Mouse (Mus musculus): ENCODE measurements around the gene Ankrd37. TPM values are rescaled to one million over a fixed set of nuclear protein-coding genes. Genes with fewer than 3 reads are reported as not detected.
A peak's percentile ranks its signal among the peaks of the same experiment; 100 is the strongest.

The Ankrd37 gene
- total and polyA plus RNA-seq, 2 experiments from 2014 or later, result 9.9 to 14.1 TPM

DNA sequence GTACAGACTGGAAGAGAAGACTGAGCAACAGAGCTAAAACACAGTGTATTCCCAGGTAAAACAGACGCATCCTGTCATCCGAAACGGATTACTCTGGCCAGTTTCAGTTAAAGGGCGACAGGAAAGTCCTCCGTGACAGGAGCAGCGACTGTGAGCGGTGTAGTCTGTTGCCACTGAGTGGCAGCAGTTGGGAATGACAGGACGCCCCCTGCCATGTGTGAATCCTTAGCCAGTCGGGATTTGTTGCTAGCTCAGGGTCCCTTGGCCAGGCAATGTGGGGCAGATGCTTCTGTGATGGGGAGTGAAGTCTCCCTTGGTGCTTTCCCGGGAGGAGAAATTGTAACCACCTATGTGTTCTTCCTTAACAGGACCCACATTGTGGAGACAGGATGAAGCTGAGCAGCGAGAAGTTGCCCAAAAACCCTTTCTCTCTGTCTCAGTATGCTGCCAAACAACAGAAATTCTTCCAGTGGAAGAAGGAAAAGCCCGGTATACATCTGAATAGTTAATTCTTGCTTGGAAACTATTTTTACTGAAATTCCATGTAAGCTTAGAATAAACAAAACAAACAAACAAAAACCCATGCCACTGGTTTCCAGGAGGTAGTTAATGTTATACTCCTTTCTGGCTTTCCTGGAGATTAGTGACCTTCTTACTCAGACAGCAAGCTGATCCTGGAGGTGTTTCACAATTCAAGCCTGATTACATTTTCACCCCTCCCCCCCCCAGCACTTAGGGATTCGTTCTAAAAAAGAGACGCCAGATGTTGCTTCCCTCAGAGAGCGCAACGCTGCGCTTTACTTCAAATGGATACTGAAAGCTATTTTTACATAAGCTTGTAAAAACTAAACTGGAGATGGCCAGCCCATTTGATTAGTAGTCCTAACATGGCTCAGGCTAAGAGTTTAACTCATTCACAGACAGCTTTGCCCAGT lies 5.5 kb upstream of the Ankrd37 start:
- Histone ChIP-seq H3K4me3 (ENCODE audit: low read length) (0 out of 2 replicates have a peak overlapping the region, but pooled peaks have one; percentile 3), H3K27ac (0 out of 2 replicates have a peak overlapping the region, but pooled peaks have one; percentile 36), H3K4me2 (ENCODE audit: low read depth, low read length) (peak overlapping the region; percentile 43), H3K4me1 (ENCODE audit: insufficient read depth, low read length) (no peaks in the 10 kb centered on the region), H3K27me3 (ENCODE audit: insufficient read depth, low read length) (no peaks in the 10 kb centered on the region), H3K9ac (replicated peaks; ENCODE audit: low read length) (0 out of 2 replicates have a peak overlapping the region, but pooled peaks have one; percentile 24), H3K9me3 (ENCODE audit: low read length) (no peaks in the 10 kb centered on the region), H3K36me3 (ENCODE audit: insufficient read depth, low read length) (no peaks in the 10 kb centered on the region)
- DNase-seq (ENCODE audit: low spot score) (peak; percentile 59), ATAC-seq (peak; percentile 66)
- peak; percentile 71 for TF ChIP-seq CTCF (IDR thresholded peaks at IDR 0.05; ENCODE audit: low read depth)
- 20% methylated on average over 17 of the region's 17 CpGs for WGBS

DNA sequence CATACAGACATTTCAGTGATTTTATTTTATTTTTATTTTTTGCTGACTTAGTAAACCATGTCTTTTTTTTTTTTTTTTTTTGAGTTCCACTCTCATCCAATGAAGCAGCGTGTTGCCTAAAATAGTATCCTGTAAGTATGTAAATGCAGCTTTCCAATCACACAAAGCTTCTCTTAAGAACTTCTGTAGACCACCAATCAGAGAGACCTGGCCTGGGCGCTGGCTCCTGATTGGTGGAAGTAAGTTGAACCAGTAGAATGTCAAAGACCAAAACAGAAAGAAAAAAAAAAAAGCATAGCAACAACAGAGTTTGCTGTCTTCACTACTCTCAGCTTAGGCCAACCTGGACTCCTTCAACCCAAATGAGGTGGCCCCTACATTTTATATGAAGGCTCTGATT lies 4.8 kb upstream of the Ankrd37 start:
- Histone ChIP-seq H3K36me3 (ENCODE audit: insufficient read depth, low read length) (no peaks in the 10 kb centered on the region), H3K4me1 (ENCODE audit: insufficient read depth, low read length) (no peaks in the 10 kb centered on the region), H3K27me3 (ENCODE audit: insufficient read depth, low read length) (no peaks in the 10 kb centered on the region), H3K4me3 (ENCODE audit: low read length) (0 out of 2 replicates have a peak overlapping the region, but pooled peaks have one; percentile 3), H3K27ac (0 out of 2 replicates have a peak overlapping the region, but pooled peaks have one; percentile 36), H3K9ac (replicated peaks; ENCODE audit: low read length) (no peak overlapping the region), H3K4me2 (ENCODE audit: low read depth, low read length) (peak overlapping the region; percentile 43), H3K9me3 (ENCODE audit: low read length) (no peaks in the 10 kb centered on the region)
- TF ChIP-seq CTCF (IDR thresholded peaks at IDR 0.05; ENCODE audit: low read depth), result no peak
- DNase-seq (ENCODE audit: low spot score), result peak; percentile 27
- ATAC-seq, result peak; percentile 56
- 55% methylated on average over 2 of the region's 2 CpGs for WGBS

DNA sequence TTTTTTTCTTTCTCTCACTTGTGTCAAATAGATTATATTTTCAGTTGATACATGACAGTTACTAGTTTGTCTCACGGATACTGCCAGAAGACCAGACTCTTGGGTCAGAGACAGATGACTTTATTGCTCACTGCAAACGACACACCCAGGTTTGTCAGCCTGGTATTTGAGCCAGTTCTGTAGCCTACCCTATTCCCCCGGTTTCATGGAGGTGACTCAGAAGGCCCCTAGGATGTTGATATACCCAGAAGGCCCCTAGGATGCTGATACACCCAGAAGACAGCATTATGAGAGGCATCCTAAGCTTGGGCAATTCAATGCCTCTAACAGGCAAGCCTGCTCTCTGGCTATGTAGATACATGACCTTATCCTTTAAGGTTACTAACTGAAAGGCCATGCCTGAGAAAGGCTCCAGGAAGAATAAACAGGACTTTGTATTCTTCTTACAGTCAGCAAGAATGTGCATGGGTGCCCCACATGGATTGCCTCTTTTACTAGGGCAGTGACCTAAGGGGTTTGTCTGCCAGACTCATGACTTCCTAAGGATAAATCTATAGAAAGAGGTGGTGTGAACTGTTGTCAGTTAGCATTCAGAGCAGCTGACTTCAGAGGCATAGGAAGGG lies 1.7 kb upstream of the Ankrd37 start:
- no peaks in the 10 kb centered on the region for H3K27me3 ChIP-seq (ENCODE audit: insufficient read depth, low read length)
- no peak overlapping the region for H3K9ac ChIP-seq (replicated peaks; ENCODE audit: low read length)
- no peak overlapping the region for H3K4me2 ChIP-seq (ENCODE audit: low read depth, low read length)
- no peak overlapping the region for H3K4me3 ChIP-seq (ENCODE audit: low read length)
- 82% methylated on average over 3 of the region's 3 CpGs for WGBS
- no peak for TF ChIP-seq CTCF (IDR thresholded peaks at IDR 0.05; ENCODE audit: low read depth)
- no peak for DNase-seq (ENCODE audit: low spot score)
- ATAC-seq, result no peak
- no peaks in the 10 kb centered on the region for H3K9me3 ChIP-seq (ENCODE audit: low read length)
- no peaks in the 10 kb centered on the region for H3K36me3 ChIP-seq (ENCODE audit: insufficient read depth, low read length)
- no peak overlapping the region for H3K27ac ChIP-seq
- no peaks in the 10 kb centered on the region for H3K4me1 ChIP-seq (ENCODE audit: insufficient read depth, low read length)

DNA sequence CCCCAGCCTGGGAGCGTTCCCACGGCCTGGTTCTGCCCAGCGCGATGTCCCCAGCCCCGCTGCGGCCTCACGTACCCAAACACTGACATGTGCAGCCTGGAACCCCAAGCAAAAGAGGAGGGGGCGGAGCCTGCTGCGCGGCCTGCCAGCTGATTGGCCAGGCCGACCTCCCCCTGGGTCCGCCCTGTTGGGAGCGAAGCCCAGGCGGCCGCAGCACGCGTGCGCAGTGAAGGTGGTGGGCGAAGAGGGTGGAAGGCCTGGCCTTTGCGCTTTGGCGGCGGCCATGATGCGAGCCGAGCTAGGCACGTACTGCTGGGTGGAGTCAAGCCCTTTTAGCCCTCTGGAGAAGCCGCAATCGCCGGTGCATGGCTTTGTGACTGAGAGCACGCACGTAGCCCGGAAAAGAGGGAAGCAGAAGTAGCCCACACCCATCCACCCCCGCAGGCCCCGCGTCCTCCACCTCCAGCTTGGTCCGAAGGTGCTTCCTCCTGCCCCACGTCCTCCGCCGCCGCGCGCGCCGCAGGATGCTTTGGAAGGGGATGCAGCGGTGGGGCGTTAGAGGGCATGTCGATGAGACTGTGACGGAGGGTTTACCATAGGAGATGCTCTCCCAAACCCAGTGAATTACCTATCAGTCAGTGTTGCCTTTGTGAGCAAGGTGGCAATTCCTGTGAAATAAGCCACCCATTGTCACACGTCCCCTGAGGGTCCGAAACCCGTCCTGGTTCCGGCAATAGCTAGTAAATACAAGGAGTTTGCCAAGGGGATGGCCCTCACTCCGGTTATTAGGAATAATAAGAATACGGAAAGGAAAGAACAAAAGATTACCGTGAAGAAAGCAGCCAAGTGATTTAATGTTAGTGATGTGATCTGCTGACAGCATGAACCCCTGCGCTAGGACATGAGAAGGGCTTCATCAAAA lies 5.5 kb downstream of the Ankrd37 start:
- TF ChIP-seq CTCF (IDR thresholded peaks at IDR 0.05; ENCODE audit: low read depth), result no peak
- H3K4me3 ChIP-seq (ENCODE audit: low read length), result peak overlapping the region; percentile 53
- H3K4me1 ChIP-seq (ENCODE audit: insufficient read depth, low read length), result peaks cover 5% of the 10 kb centered on the region; the same call in 1 of the 2 replicates
- peak overlapping the region; percentile 91 for H3K9ac ChIP-seq (replicated peaks; ENCODE audit: low read length)
- 2% methylated on average over 55 of the region's 55 CpGs for WGBS
- peaks cover 19% of the 10 kb centered on the region; the same call in 1 of the 2 replicates for H3K36me3 ChIP-seq (ENCODE audit: insufficient read depth, low read length)
- peak; percentile 99 for ATAC-seq
- no peaks in the 10 kb centered on the region for H3K9me3 ChIP-seq (ENCODE audit: low read length)
- peak; percentile 98 for DNase-seq (ENCODE audit: low spot score)
- peak overlapping the region; percentile 99 for H3K27ac ChIP-seq
- peak overlapping the region; percentile 86 for H3K4me2 ChIP-seq (ENCODE audit: low read depth, low read length)
- no peaks in the 10 kb centered on the region for H3K27me3 ChIP-seq (ENCODE audit: insufficient read depth, low read length)

DNA sequence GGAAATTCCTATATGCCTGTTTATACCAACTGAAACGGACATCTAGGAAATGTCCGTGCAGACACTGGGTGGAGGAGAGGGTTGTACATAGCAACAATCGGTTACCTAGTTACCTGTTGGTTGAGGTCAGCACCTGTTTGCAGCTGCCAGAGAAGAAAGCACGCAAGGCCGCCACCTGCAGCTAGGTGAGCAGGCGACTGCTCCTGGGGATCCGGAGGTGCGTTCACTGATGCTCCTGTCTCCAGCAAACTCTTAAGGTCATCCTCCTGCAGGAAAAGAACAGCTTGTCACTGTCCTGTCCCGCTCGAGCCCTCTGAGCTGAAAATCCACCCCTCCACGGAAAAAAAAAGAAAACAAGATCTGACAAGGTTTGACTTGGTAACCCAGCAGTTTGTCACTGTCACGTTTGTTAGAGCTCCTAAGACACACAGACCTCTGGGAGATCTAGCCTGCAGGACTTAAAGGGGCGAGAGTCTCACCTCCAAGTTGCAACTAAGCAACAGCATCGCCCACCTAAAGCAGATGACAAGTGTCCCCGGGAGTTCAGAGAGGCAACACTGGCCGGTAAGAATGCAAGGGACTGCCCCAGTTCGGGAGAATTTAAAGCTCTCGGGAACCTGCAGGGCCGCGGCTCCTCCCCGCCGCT lies 6.2 kb downstream of the Ankrd37 start, which contains the start of gene Lrp2bp:
Gene Lrp2bp (plus strand): TSS at position 166 of the 646 bp plus-strand sequence.
- H3K4me3 ChIP-seq (ENCODE audit: low read length), result peak within 1 kb of the TSS; percentile 53
- peaks cover 5% of the 10 kb centered on the region; the same call in 1 of the 2 replicates for H3K4me1 ChIP-seq (ENCODE audit: insufficient read depth, low read length)
- DNase-seq (ENCODE audit: low spot score) (peak; percentile 33), ATAC-seq (no peak)
- H3K36me3 ChIP-seq (ENCODE audit: insufficient read depth, low read length), result peaks cover 19% of the 10 kb centered on the region; the same call in 1 of the 2 replicates
- peak within 1 kb of the TSS; percentile 99 for H3K27ac ChIP-seq
- H3K27me3 ChIP-seq (ENCODE audit: insufficient read depth, low read length), result no peaks in the 10 kb centered on the region
- H3K4me2 ChIP-seq (ENCODE audit: low read depth, low read length), result peak within 1 kb of the TSS; percentile 86
- TF ChIP-seq CTCF (IDR thresholded peaks at IDR 0.05; ENCODE audit: low read depth), result peak; percentile 24; the same call in 1 of the 2 replicates
- H3K9me3 ChIP-seq (ENCODE audit: low read length), result no peaks in the 10 kb centered on the region
- 2% methylated on average over 22 of the region's 22 CpGs for WGBS
- H3K9ac ChIP-seq (replicated peaks; ENCODE audit: low read length), result peak within 1 kb of the TSS; percentile 91

All from hindbrain, postnatal 0 days (tissue).